Mouse (Mus musculus) MEL (cell line): ENCODE data around the gene Ptprn2. TPM values are rescaled to one million over a fixed set of nuclear protein-coding genes. Genes with fewer than 3 reads are reported as not detected.

ENCODE experiments used
- DNase-seq: peaks from one replicate; pipeline ENCODE4 v3.0.0; 2011; ENCODE audit warnings: low read depth, low spot score
- H3K27ac ChIP-seq: 2 replicates; pipeline ENCODE4 v1.5.1; 2012; ENCODE audit warnings: low read depth, mild to moderate bottlenecking, control low read depth, low read length, moderate library complexity; ENCODE audit not compliant: control insufficient read depth
- H3K27me3 ChIP-seq, 2 experiments: fragments of 150-350 bp in 1 of 2; sonication (generic) in 1 of 2; 2 replicates each; pipeline ENCODE4 v1.6.1; 2012; ENCODE audit warnings: low read length in 2 of 2, mild to moderate bottlenecking in 2 of 2, improper control_type of control experiment in 1 of 2, moderate library complexity in 1 of 2; ENCODE audit not compliant: insufficient read depth in 2 of 2, control insufficient read depth in 1 of 2
- H3K36me3 ChIP-seq, 2 experiments: 2 replicates each; pipeline ENCODE4 v1.6.1; 2012 to 2014; ENCODE audit warnings: low read length in 2 of 2, improper control_type of control experiment in 1 of 2, inconsistent platforms in 1 of 2, mild to moderate bottlenecking in 1 of 2; ENCODE audit not compliant: insufficient read depth in 2 of 2, control insufficient read depth in 1 of 2
- H3K4me1 ChIP-seq, 2 experiments: fragments of 150-350 bp in 1 of 2; sonication (generic) in 1 of 2; 2 replicates each; pipeline ENCODE4 v1.6.1; 2012; ENCODE audit warnings: low read length in 2 of 2, improper control_type of control experiment in 1 of 2, mild to moderate bottlenecking in 1 of 2; ENCODE audit not compliant: insufficient read depth in 2 of 2, control insufficient read depth in 1 of 2
- H3K4me3 ChIP-seq, 2 experiments: fragments of 150-350 bp in 1 of 2; sonication (generic) in 1 of 2; 2 replicates each; pipeline ENCODE4 v1.5.1; 2012; ENCODE audit warnings: low read depth in 2 of 2, low read length in 2 of 2, mild to moderate bottlenecking in 2 of 2, moderate library complexity in 2 of 2, control low read depth in 1 of 2, improper control_type of control experiment in 1 of 2; ENCODE audit not compliant: control insufficient read depth in 1 of 2, insufficient read depth in 1 of 2
- H3K79me2 ChIP-seq: 2 replicates; pipeline ENCODE4 v1.6.1; 2012; ENCODE audit warnings: mild to moderate bottlenecking, low read length, moderate library complexity; ENCODE audit not compliant: control insufficient read depth, poor library complexity, insufficient read depth
- H3K9ac ChIP-seq: 2 replicates; pipeline ENCODE4 v1.6.1; 2012; ENCODE audit warnings: low read depth, mild to moderate bottlenecking, control low read depth, low read length, moderate library complexity; ENCODE audit not compliant: control insufficient read depth, poor library complexity, severe bottlenecking
- H3K9me3 ChIP-seq: fragments of 150-350 bp; sonication (generic); replicated peaks from 2 replicates; pipeline ENCODE4 v1.6.1; 2012; ENCODE audit warnings: mild to moderate bottlenecking, low read length, improper control_type of control experiment, moderate library complexity; ENCODE audit not compliant: insufficient read depth
- BHLHE40 ChIP-seq: IDR thresholded peaks from 2 replicates; pipeline ENCODE4 v1.6.1; 2012; ENCODE audit warnings: low read depth, mild to moderate bottlenecking, inconsistent platforms, low read length, improper control_type of control experiment, borderline replicate concordance
- CHD1 ChIP-seq: IDR thresholded peaks from 2 replicates; pipeline ENCODE4 v1.6.1; 2012; ENCODE audit warnings: low read depth, mild to moderate bottlenecking, inconsistent platforms, low read length, improper control_type of control experiment
- E2F4 ChIP-seq: IDR thresholded peaks from 2 replicates; pipeline ENCODE4 v1.6.1; 2011; ENCODE audit warnings: low read depth, low read length, improper control_type of control experiment, borderline replicate concordance
- ETS1 ChIP-seq: IDR thresholded peaks from 2 replicates; pipeline ENCODE4 v1.6.1; 2012; ENCODE audit warnings: low read depth, mild to moderate bottlenecking, inconsistent platforms, low read length, improper control_type of control experiment, moderate library complexity
- GABPA ChIP-seq: IDR thresholded peaks from 2 replicates; pipeline ENCODE4 v1.6.1; 2012; ENCODE audit warnings: low read depth, mild to moderate bottlenecking, inconsistent platforms, low read length, improper control_type of control experiment, moderate library complexity
- GATA1 ChIP-seq: IDR thresholded peaks from 2 replicates; pipeline ENCODE4 v1.6.1; 2011; ENCODE audit warnings: low read depth, low read length, improper control_type of control experiment
- HCFC1 ChIP-seq: IDR thresholded peaks from 2 replicates; pipeline ENCODE4 v1.6.1; 2012; ENCODE audit warnings: low read depth, mild to moderate bottlenecking, inconsistent platforms, low read length, improper control_type of control experiment, moderate library complexity
- JUND ChIP-seq: IDR thresholded peaks from 2 replicates; pipeline ENCODE4 v1.6.1; 2011; ENCODE audit warnings: low read depth, mild to moderate bottlenecking, improper control_type of control experiment, low read length
- KAT2A ChIP-seq: conservative IDR thresholded peaks from 2 replicates; pipeline ENCODE4 v1.6.1; 2012; ENCODE audit warnings: low read depth, low read length, improper control_type of control experiment, inconsistent platforms
- MAFK ChIP-seq: IDR thresholded peaks from 2 replicates; pipeline ENCODE4 v1.6.1; 2011; ENCODE audit warnings: low read depth, mild to moderate bottlenecking, low read length, improper control_type of control experiment, borderline replicate concordance
- MXI1 ChIP-seq: IDR thresholded peaks from 2 replicates; pipeline ENCODE4 v1.6.1; 2011; ENCODE audit warnings: mild to moderate bottlenecking, low read depth, low read length, improper control_type of control experiment
- MYB ChIP-seq: IDR thresholded peaks from 2 replicates; pipeline ENCODE4 v1.6.1; 2011; ENCODE audit warnings: mild to moderate bottlenecking, low read depth, low read length, improper control_type of control experiment
- NELFE ChIP-seq: IDR thresholded peaks from 2 replicates; pipeline ENCODE4 v1.6.1; 2011; ENCODE audit warnings: low read depth, low read length, improper control_type of control experiment
- POLR2A ChIP-seq, 2 experiments: IDR thresholded peaks; 2 replicates each; pipeline ENCODE4 v1.6.1; 2011 to 2012; ENCODE audit warnings: low read length in 2 of 2, mild to moderate bottlenecking in 2 of 2, control low read depth in 1 of 2, improper control_type of control experiment in 1 of 2, low read depth in 1 of 2, moderate library complexity in 1 of 2; ENCODE audit not compliant: control insufficient read depth in 1 of 2, insufficient read depth in 1 of 2, poor library complexity in 1 of 2
- POLR2AphosphoS2 ChIP-seq: IDR thresholded peaks from 2 replicates; pipeline ENCODE4 v1.6.1; 2011; ENCODE audit warnings: low read length, improper control_type of control experiment
- POLR2AphosphoS5 ChIP-seq: IDR thresholded peaks from 2 replicates; pipeline ENCODE4 v1.6.1; 2012; ENCODE audit warnings: low read depth, borderline replicate concordance, mild to moderate bottlenecking, inconsistent platforms, low read length, moderate library complexity, mixed read lengths
- RCOR1 ChIP-seq: IDR thresholded peaks from 2 replicates; pipeline ENCODE4 v1.6.1; 2012; ENCODE audit warnings: low read depth, mild to moderate bottlenecking, inconsistent platforms, low read length, improper control_type of control experiment
- TAL1 ChIP-seq: IDR thresholded peaks from 2 replicates; pipeline ENCODE4 v1.6.1; 2012; ENCODE audit warnings: mild to moderate bottlenecking, inconsistent platforms, low read length, moderate library complexity, mixed read lengths
- TBP ChIP-seq: IDR thresholded peaks from 2 replicates; pipeline ENCODE4 v1.8.0; 2011; ENCODE audit warnings: low read depth, low read length, improper control_type of control experiment
- USF1 ChIP-seq: IDR thresholded peaks from 2 replicates; pipeline ENCODE4 v1.6.1; 2014; ENCODE audit warnings: low read depth, mild to moderate bottlenecking, inconsistent platforms, low read length, improper control_type of control experiment, moderate library complexity
- USF2 ChIP-seq, 2 experiments: IDR thresholded peaks; 2 replicates each; pipeline ENCODE4 v1.6.1; 2011 to 2012; ENCODE audit warnings: improper control_type of control experiment in 2 of 2, low read length in 2 of 2, borderline replicate concordance in 1 of 2, inconsistent platforms in 1 of 2, low read depth in 1 of 2, mild to moderate bottlenecking in 1 of 2; ENCODE audit not compliant: insufficient read depth in 1 of 2
- ZKSCAN1 ChIP-seq: IDR thresholded peaks from 2 replicates; pipeline ENCODE4 v1.6.1; 2012; ENCODE audit warnings: low read depth, mild to moderate bottlenecking, inconsistent platforms, low read length, improper control_type of control experiment, moderate library complexity
- ZMIZ1 ChIP-seq: IDR thresholded peaks from 2 replicates; pipeline ENCODE4 v1.6.1; 2012; ENCODE audit warnings: low read depth, mild to moderate bottlenecking, inconsistent platforms, low read length, improper control_type of control experiment, moderate library complexity
- polyA plus RNA-seq, 2 experiments: library from polyadenylated mRNA; stranded (reverse) in 1 of 2; unstranded in 1 of 2; fragments of >175 nt in 1 of 2; fragments of >200 nt in 1 of 2; gene quantifications; 2 replicates each; pipeline versions ENCODE4 v1.2.1 to v1.2.4; 2012; ENCODE audit warnings: low replicate concordance in 2 of 2, low read depth in 1 of 2; ENCODE audit not compliant: insufficient read length in 2 of 2, insufficient read depth in 1 of 2, missing spikeins in 1 of 2
- total RNA-seq: library from RNA; depleted of rRNA; stranded (reverse); fragments of 300-350 nt; gene quantifications from 2 replicates; pipeline ENCODE4 v1.2.3, GENCODE M21; 2012

Gene Ptprn2
- total and polyA plus RNA-seq, 3 experiments: not detected

GRCm38 (mm10) chr12:117047384-117048251 lies 562.1 kb downstream of the Ptprn2 start:
- no peaks in the 10 kb centered on the region for H3K27me3 ChIP-seq
- no peaks in the 10 kb centered on the region for H3K36me3 ChIP-seq
- H3K27ac ChIP-seq: no peak overlapping the region
- TF ChIP-seq GATA1 (no peak), CHD1 (no peak), TAL1 (no peak), MYB (no peak), ZKSCAN1 (no peak), POLR2A (IDR thresholded peaks at IDR 0.05; ENCODE audit: control insufficient read depth in 1 of 2, insufficient read depth in 1 of 2, low read depth in 1 of 2, low read length in 2 of 2, poor library complexity in 1 of 2) (no peak), JUND (no peak), GABPA (no peak), POLR2AphosphoS2 (no peak)
- TF ChIP-seq, all 39 proteins: peak for 0
- no peak overlapping the region for H3K4me3 ChIP-seq
- H3K9ac ChIP-seq: no peak overlapping the region
- no peaks in the 10 kb centered on the region; the same call in 1 of the 2 replicates for H3K9me3 ChIP-seq
- DNase-seq: no peak
- H3K4me1 ChIP-seq: no peaks in the 10 kb centered on the region
- no peaks in the 10 kb centered on the region for H3K79me2 ChIP-seq

- H3K4me1 ChIP-seq: no peaks in the 10 kb centered on the region
- H3K27me3 ChIP-seq: no peaks in the 10 kb centered on the region
- no peaks in the 10 kb centered on the region; the same call in 1 of the 2 replicates for H3K9me3 ChIP-seq
- H3K79me2 ChIP-seq: no peaks in the 10 kb centered on the region
- no peaks in the 10 kb centered on the region for H3K36me3 ChIP-seq
- H3K27ac ChIP-seq: no peak overlapping the region
- H3K4me3 ChIP-seq: no peak overlapping the region
- TF ChIP-seq ZKSCAN1: no peak
- no peak for TF ChIP-seq JUND
- no peak for TF ChIP-seq NELFE
- no peak for TF ChIP-seq POLR2AphosphoS5
- TF ChIP-seq TBP: no peak
- TF ChIP-seq GATA1: no peak
- no peak overlapping the region for H3K9ac ChIP-seq
- DNase-seq: no peak
Measured at GRCm38 (mm10) chr12:117049829-117050228, 564.3 kb downstream of the Ptprn2 start.

DNA sequence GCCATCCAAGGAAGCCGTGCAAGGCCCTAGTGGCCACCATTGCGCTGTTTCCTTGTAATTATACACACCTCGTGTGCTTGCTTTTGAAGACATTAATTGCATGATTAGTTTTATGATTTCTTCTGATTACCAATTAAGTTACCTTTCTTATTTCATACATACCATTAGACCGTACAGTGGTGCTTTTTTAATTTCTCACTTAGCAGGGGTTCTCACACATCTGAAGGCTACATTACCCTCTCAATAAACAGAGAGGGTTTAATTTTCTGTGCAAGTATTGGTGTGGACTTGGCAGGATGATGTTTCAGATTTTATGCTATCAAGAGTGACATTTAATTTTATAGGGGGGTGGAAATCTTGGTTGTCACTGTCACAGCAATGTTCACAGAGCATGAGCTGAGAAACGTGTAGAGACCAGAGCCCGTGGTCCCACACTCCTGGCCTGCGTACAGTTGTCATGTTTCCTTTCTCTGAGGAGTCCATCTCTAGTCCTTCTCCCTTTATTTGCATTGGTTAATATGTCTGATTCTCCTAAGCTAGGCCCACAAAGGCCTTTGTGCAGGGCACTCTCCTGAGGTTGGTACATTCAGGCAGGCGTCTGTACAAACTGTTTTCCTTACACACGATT lies 567.8 kb downstream of the Ptprn2 start:
- Histone ChIP-seq H3K4me3 (no peak overlapping the region), H3K79me2 (no peaks in the 10 kb centered on the region), H3K27ac (no peak overlapping the region), H3K4me1 (no peaks in the 10 kb centered on the region), H3K27me3 (no peaks in the 10 kb centered on the region), H3K36me3 (no peaks in the 10 kb centered on the region), H3K9me3 (no peaks in the 10 kb centered on the region; the same call in 1 of the 2 replicates), H3K9ac (no peak overlapping the region)
- DNase-seq: no peak
- TF ChIP-seq GATA1 (no peak), BHLHE40 (no peak), CHD1 (no peak), ETS1 (no peak), E2F4 (no peak), MAFK (no peak), ZKSCAN1 (no peak), POLR2AphosphoS2 (no peak), HCFC1 (no peak), MXI1 (no peak), KAT2A (no peak), RCOR1 (no peak), USF1 (no peak), USF2 (IDR thresholded peaks at IDR 0.05; ENCODE audit: borderline replicate concordance in 1 of 2, insufficient read depth in 1 of 2, low read depth in 1 of 2, low read length in 2 of 2) (no peak), ZMIZ1 (no peak)
